Mouse (Mus musculus) lung, postnatal 0 days (tissue): ENCODE results near the gene Sh3tc1.

Experiments used
- CTCF ChIP-seq: IDR thresholded peaks from 2 replicates; pipeline ENCODE4 v1.5.1; 2016; ENCODE audit warnings: antibody characterized with exemption, mild to moderate bottlenecking
- EP300 ChIP-seq: IDR thresholded peaks from 2 replicates; pipeline ENCODE4 v1.6.1; 2016; ENCODE audit warnings: antibody characterized with exemption, mild to moderate bottlenecking, control low read depth

DNA sequence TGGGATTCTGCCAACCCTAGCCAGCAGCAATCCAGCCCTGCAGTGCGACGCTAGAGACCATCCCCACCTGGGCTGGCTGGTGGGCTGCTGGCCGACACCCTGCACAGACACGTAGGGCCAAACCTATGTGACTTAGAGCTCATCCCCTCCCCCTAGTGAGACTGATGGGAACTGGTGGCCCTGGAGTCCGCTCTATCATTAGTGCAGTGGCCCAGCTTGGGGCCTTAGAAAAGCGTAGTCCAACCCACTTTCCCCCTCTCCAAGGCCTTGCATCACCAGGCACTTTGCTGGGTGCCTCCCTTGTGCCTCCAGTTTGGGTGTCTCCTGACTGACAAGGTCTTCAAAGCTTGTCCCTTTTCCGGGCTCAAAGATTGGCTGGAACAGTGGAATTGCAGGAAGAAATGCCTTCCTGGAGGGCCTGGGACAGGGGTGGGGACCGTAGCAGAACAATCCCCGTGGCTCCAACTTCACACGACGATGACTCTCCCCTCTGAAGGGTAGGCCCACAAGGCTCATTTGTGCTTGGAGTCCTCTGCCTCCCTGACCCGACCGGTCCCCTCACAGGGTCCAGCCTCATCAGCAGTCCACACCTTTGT is 1.5 kb upstream of the Sh3tc1 start:
- TF ChIP-seq CTCF (peak; percentile 31), EP300 (no peak)
